Mouse (Mus musculus): ENCODE results near the gene Rala. TPM values are rescaled to one million over a fixed set of nuclear protein-coding genes. Genes with fewer than 3 reads are reported as not detected.
"Not testable (repeated sequence)": the region's sequence is repeated elsewhere in the genome, so short reads cannot be mapped to it uniquely, and the experiment has no call there.

Gene Rala
- 10 to 100 TPM; 47.4 to 48.9 TPM for total RNA-seq (2021)

DNA sequence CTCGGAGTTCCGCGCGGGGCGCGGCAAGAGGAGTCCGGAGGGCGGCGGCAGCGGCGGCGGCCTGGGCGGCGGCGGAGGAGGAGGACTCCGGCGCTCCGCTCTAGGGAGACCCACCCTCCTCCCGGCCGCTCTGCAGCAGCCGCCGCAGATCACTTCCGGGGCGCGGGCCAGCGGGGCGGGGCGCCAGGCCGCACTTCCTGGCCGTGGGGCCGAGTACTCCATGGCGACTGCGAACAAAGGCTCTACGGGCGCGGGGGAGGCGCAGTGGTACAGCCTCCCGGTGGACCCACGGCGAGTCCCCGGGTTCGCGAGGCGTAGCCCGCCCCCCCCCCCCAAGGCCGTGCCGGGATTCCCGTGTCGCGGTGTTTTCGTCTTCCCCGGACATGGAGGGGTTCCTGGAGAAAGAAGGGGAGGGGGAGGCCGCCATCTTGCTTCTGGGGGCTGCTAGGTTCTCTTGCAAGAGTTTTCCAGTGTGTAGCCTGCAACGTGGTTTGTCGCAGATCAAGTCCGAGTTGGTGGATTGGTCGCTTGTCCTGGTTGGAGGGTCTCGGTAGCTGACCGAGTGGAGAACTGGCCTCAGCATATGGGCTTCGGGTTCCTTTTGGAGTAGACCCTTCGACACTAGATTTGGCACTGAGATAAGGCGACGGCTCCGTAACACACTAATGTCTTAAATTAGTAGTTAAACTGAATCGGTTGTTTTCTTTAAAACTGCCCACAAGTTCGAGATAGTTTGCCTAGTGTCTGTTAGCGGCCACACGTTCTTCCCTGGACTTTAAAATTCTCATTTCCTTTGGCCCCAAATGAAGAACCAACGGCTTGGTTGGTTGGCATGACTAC, at the start of gene Rala:
Gene Rala (minus strand): TSS at position 162 of the 840 bp plus-strand sequence.
- intact Hi-C loops (cut with DNase I): loop anchor here (1.0 to 10.0 kb wide), 3 partner anchors 49 to 249 kb away; partner anchors contain the start of genes Cdk13, Mplkip, Sugct and Yae1d1

DNA sequence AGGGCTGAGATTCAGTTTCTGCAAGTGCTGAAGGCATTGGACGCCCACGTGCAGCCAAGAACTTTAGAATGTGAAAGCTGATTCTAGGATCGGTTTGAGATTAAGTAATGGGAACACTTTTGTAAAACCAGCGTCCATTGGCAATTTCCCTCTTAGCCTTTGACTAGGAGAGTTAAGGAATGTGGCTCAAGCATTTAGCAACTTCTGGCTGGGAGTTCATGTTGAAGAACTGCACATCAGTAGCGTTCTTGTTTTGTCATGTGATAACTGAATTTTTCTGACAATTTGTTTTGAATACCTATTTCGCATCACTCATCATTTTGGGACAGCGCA, 49.4 kb upstream of the Rala start:
- DNase-seq: no peak
- intact Hi-C loops (cut with DNase I): loop anchor here (2.0 to 5.0 kb wide), 3 partner anchors 49 to 724 kb away; partner anchors contain the start of genes Rala and Vps41

More for the DNA sequence above, at the start of gene Rala:
- DNase-seq: peak; percentile 96 to 97

DNA sequence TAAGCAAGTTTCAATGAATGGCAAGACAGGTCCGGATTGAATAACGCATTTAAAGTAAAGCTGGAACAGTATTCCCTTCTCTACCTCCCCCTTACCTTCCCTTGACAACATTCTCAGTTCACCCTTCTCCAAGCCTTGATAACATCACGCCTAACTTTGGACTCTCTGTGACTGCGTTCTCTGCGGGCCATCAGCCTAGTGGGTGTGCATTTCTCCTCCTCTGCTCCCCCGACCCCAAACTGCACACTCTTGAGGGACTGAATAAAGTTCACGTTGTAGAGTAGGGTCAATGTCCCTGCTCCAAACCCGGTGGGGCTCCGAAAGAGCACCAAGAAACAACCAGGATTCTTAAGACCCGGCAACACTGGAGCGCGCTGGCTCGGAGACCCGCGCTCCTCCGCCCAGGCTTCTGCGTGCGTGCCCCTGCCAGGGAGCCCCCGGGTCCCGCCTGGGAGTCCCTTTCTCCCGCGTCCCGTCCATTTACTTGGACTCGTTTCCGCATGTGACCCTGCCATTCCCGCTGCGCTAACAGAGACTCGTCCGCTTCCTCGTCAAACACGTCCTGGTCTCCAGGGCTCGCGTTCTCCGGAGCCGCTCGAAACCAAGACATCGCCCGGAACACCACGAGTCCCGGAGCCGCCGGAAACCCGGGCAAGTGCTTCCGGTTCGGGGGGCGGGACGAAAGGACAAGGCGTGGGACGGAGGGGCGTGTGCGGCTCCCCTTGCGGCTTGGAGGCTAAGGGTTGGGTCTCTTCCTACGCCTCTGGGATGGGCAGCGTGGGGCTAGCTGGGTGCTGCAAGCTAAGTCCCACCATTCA, 48.9 kb upstream of the Rala start, which contains the start of gene Yae1d1:
Gene Yae1d1 (minus strand): TSS at position 653 of the 818 bp plus-strand sequence.
- peak; percentile 94 to 98 for DNase-seq
- intact Hi-C loops (cut with DNase I): loop anchor here (2.0 to 5.0 kb wide), 3 partner anchors 48 to 724 kb away; partner anchors contain the start of genes Rala and Vps41

DNA sequence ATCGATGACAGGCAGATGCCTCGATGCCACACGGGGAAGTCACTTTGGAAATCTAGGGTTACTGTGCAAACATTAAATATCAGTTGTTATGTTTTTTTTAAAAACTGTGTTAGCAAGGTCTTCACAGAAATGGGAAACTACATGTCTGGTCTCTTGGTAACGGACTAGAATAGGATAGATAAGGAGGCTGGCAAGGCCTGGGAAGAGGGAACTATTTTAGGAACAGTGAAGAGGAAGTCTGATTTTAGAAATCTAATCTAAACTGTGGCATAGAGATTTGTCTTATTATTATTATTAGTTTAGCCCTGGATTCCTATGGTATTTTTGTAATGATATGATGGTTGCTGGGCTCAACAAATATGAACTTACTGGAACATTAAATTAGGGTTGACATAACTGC, 48.0 kb upstream of the Rala start:
- DNase-seq: no peak
- intact Hi-C loops (cut with DNase I): loop anchor here (2.0 to 5.0 kb wide), 3 partner anchors 47 to 725 kb away; partner anchors contain the start of genes Rala and Vps41

DNA sequence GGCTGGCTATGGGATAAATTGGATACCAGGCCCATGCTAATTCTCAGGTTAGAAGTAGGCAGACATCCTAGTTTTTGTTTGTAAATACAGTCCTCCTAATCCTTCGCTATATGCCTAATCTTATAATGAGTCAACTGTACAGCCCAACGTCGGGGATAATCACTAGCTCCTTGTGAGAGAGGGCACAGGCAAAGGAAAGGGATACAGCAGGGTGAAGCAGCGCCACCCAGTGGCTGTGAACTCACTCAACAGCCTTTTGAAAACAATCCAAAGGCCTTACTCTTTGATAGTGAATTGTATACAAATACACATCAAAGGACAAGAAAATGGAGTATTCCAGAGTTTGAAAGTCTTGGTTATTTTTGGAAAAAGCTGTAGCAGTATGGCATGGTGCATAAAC, 39.2 kb upstream of the Rala start:
- DNase-seq: peak; percentile 32 to 65
- intact Hi-C loops (cut with DNase I): no loop called here

DNA sequence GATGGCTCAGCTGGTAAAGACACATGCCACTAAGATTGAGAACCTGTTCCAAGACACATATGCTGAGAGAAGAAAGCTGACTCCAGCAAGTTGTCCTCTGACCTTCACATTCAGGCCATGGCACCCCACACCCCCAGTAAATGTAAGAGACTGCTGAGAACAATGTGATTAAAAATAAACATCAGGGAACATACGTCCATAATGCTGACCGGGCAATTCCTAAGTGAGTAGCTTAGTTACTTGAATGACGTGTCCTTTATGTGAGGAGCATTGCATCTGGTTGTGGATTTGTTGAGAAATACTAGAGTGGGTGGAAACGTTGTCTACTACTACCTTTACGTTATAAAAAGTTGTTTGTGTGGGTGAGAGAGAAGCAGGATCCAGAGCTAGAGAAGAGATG, 38.6 kb upstream of the Rala start:
- intact Hi-C loops (cut with DNase I): no loop called here
- DNase-seq: no peak

DNA sequence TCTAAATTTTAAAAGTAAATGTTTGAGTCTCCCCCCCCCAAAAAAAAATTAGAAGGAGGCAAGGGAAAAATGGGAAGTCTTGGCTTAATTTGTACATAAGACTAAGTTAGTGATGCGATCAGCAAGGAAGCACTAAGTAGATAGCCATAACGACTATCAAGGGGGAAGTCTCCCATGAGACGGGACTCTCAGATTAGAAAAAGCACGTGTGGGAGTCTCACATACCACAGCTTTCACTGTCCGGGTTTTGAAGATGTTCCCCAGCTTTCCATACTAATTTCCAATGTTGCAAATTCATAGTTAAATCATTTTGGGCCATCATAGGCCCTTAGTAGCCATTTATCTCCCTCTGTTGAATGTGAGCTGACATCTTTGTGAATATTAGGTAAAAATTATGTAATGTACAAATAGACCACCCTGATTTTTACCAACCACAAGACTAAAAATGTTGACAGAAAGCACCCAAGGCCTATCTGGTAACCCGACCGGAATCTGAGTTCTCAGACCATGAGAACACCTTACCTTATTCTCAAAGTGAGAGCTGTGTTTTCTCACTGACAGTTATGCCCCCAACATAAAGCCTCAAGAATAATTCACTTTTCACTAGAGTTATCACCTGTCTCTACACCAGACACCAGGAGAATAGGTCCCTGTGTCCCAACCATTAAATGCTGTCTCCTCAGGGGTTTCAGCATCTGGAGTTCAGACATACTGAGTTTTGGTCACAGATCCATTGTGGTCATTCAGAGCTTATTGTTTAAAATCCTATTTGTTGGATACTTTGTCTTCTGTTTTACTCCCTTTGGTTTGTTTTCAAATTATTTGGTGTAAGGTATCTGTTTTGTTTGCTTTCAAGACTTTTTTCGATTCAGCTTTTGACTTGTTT, 33.1 kb upstream of the Rala start:
- intact Hi-C loops (cut with DNase I): no loop called here
- DNase-seq: no peak

DNA sequence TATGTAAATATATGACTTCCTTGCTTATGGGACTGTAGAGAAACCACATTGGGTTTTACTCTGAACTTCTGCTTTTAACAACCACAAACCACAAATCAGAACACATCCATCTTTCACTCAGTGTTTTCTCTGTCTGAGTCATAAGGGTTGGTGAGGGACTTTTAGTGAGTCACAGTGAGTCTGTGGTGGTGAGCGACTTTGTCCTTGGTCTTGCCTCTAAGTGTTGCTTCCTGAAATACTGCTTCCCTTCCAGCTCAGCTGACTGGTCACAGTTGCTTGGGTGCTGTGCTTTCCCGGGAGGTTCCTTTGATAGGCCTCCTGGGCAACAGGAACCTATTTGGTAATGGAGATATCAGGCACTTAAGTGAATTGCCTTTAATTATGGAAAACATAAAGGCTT, 31.9 kb upstream of the Rala start:
- DNase-seq: peak; percentile 9 to 16
- intact Hi-C loops (cut with DNase I): no loop called here

DNA sequence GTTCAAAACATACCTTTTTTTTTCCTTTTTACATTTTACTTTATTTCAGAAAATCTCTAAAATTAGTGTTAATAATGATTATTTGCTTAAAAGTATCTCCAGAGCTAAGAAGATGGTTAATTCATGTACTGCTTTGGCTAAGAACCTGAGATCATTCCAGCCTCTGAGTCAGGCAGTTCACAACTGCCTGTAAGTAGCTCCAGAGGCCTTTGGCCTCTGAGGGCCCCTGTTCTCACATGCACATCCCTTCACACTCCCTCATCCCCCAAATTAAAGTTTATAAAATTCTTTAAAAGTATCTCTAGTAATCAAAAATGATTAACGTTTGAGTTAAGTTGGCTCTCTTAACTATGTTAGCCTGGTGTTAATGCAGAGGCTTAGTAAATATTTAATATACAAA, 31.4 kb upstream of the Rala start:
- no peak for DNase-seq
- intact Hi-C loops (cut with DNase I): no loop called here

DNA sequence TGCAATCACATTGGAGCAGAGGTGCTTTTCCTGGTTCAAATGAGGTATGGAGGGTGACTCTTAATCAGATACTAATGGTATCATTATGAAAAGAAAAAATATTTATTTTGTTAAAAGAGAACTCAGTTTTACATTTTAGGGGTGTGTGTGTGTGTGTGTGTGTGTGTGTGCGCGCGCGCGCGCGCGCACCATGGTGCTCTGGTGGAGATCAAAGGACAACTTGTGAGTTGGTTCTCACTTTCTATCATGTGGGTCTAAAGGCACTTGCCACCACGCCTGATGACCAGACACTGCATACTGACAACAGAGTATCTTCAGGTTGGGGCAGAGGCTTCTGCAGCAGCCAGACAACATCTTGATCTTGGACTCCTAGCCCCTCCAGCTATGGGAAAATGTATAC, 30.7 kb upstream of the Rala start:
- intact Hi-C loops (cut with DNase I): no loop called here
- DNase-seq: no peak

DNA sequence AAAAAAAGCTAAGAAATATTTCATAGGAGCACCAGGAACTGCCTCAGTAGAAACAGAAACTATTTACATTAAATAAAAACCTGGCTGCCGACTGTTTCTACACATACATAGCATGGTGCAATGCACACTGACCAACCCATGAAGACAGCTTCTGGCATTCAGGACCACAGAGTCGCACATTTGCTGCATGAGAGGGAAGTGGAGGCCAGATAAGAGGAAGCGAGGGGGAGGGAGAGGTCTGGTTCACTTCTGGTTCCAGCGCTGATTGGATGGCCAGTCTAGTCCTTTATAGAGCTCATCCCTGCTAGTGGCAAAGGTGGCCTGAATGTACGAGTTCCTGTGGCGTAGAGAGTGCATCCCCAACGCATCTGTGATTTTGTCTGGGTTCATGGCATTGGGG, 16.6 kb upstream of the Rala start:
- DNase-seq: no peak
- intact Hi-C loops (cut with DNase I): no loop called here

DNA sequence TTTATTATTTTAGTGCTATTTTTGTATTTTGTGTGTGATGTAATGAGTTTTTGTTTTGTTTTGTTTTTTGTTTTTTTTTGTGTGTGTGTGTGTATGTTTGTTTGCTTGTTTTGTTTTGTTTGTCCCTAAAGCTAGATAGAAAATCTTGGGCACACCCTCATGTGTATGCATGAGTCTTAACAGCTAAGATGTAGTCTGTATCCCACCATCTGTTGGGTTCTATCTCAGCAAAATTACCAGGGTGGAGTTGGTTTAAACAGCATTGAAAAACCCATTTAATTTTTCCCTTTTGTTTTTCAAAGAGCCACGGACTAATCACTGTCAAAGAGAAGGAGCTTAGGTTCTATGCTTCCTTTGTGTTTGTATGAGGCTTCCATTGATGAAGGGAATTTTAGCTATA, 10.2 kb upstream of the Rala start:
- DNase-seq: no peak
- intact Hi-C loops (cut with DNase I): no loop called here

DNA sequence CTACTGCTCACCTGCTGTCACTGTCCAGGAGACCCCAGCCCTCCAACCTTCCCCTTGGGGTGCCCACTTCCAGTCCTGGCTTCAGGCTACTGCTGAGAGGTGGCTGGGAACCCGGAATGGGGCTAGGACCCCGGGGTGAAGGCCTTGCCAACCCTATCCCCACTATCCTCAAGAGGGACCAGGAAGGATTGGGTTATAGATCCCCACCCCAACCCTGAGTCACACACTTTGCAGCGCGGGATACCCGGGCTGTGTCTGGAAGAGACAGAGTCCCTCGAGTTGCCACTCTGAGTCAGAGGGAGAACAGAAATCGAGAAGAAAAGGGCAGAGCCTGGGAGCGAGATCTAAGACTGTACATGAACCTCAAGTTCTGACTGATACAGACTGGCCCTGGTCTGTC, 6.5 kb upstream of the Rala start:
- intact Hi-C loops (cut with DNase I); DNase-seq: not testable (repeated sequence)

DNA sequence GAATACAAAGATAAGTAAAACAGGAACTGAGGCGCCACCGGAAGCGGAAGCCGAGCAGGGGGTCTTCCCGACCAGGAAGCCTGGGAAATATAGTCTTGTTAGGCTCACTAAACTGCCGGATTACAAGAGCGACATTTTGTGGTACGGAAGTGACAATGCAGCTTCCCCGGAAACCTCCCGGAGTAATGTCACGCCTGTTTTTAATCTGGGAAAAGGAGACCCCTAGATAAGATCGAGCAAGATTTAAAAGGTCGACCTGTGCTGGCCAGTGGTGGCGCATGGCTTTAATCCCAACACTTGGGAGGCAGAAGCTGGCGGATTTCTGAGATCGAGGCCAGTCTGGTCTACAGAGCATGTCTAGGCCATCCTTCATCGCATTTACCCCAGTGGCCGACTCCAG, 5.5 kb upstream of the Rala start:
- intact Hi-C loops (cut with DNase I): loop anchor here (10.0 kb wide), 1 partner anchor 255 kb away; the partner anchor contains the start of genes Mplkip and Sugct
- DNase-seq: no peak

DNA sequence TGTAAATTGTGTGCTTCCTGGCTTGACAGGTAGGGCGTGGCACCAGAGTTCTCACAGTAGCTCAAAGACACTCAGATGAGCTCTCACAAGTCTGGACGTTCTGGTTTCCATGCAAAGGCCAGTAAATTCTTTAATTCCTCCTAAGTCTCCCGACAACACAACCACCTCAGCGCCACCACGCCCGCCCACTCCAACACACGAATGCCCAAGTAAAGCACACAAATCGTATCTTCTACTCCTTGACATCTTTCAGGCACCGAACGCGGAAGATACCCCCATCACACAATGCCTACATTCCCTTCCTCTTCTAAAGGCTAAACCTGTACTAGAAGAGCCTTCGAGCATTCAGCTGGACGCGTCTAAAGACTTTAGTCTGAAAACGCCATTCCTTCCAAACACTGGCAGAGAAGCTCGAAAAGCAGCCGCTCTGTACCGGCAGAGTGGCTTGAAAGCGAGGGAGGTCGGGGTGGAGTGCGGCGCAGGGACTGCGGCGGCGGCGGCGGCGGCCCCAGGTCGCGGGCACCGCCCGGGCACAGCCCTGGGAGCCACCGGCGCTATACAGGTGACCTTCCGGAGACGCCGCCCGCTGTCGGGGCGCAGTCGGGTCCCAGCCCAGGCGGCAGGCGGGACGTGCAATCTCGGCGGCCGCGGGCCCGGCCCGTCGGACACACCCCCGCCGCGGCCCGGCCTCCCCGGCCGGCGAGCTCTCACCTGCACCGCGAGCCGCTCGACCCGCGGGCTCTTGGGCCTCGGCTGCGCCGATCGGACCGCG, 547 bp downstream of the Rala start:
- no peak for DNase-seq
- intact Hi-C loops (cut with DNase I): loop anchor here (1.0 to 10.0 kb wide), 3 partner anchors 49 to 249 kb away; partner anchors contain the start of genes Cdk13, Mplkip, Sugct and Yae1d1

DNA sequence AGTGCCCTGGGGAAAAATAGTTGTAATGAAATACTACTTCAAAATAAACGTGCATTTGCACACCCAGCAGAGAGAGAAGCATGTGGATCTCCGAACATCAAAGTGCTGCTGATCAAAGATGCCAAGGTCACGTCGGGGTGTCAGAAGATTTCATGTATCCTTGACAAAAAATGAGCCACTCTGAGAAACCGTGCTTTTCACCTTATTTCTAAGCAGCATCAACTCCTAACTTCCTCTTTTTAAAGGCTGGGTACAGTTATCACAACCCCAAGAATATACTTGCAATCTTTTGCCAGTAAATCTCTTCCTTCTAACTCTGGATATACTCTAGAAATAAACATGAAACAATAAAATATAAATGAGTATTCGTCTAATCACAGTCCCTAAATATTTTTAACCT, 1.7 kb downstream of the Rala start:
- DNase-seq: no peak
- intact Hi-C loops (cut with DNase I): loop anchor here (10.0 kb wide), 1 partner anchor 248 kb away; the partner anchor contains the start of genes Mplkip and Sugct

DNA sequence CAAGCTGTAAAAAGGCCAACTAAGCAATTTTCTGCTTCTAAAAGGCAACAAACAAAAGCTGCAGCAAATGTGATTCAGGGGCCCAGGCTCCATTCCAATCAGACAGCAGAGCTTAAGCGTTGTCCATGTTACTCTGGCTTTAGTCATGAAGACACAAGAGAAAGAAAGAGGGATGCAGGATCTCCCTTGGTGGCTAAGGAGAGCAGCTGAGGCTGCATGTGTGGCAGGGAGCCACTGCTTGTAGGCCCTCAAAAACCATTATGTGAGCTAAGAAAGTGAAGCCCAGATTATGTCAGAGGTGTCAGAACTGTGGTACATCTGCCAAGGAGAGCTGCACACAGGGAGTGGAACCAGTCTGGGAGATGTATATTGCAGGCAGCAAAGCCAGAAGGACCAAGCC, 36.7 kb downstream of the Rala start:
- intact Hi-C loops (cut with DNase I): no loop called here
- DNase-seq: peak in 1 of 2 experiments; percentile 5

DNA sequence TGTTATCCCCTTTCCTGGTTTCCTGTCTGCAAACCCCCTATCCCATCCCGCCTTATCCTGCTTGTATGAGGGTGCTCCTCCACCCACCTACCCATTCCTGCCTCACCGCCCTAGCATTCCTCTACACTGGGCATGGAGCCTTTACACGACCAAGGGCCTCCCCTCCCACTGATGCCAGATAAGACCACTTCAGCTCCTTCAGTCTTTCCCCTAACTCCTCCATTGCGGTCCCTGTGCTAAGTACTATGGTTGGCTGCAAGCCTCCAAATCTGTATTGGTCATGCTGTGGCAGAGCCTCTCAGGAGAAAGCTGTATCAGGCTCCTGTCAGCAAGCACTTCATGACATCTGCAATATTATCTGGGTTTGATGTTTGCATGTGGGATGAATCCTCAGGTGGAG, 42.6 kb downstream of the Rala start:
- no peak for DNase-seq
- intact Hi-C loops (cut with DNase I): no loop called here

DNA sequence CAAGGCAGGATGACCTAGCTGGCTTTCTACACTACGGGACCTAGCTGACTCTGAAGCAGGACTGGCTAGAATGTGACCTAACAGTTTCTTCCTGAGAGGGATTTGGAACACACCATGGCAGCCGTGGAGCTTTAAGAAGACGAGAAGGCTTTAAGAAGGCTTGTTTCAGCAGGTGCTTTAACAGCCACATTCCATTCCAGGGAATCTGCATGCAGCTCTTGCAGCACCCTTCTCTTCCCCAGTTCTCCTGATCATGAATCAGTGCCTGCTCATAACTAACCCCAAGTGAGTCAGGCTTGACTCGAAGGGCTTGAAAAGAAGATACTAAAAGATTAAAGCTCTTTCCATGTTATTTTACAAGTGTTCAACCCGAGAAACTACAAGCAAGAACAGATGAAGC, 43.4 kb downstream of the Rala start:
- no peak for DNase-seq
- intact Hi-C loops (cut with DNase I): no loop called here
